Mouse (Mus musculus) cerebellum, postnatal 4 days (tissue): ENCODE results near the gene Myd88.
A peak's percentile ranks its signal among the peaks of the same experiment; 100 is the strongest.

Experiments
- DNase-seq, 2 experiments: peaks; one replicate each; pipeline ENCODE4 v3.0.0; 2022; ENCODE audit warnings: low spot score in 2 of 2, mixed read lengths in 1 of 2

Gene Myd88

GRCm38 (mm10) chr9:119340212-119340580 lies 1.0 kb downstream of the Myd88 start:
- DNase-seq, result no peak

- peak in 1 of 2 experiments; percentile 65 for DNase-seq
Measured at GRCm38 (mm10) chr9:119339558-119340211, 1.5 kb downstream of the Myd88 start, which contains the start of gene Acaa1a. Gene Acaa1a (plus strand): TSS chr9:119339676.

DNA sequence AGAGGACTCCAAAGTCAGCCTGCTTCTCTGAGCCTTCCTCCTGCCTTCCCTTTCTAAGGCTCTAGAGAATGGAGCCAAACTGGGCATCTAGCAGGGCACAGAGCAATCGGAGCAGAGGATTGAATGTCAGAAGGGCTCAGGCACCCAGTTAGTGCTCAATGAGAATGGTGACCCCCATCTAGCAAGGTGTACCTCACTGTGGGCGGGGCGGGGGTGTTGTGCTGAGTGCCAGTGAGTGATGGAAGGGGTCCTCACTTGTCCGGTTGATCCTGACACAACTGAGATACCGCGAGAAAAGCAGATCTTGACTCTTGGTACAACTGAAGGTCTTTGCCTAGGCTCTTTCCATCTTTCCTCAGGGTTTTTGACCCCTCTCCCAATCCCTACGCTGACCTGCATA lies 2.1 kb downstream of the Myd88 start:
- no peak for DNase-seq

- no peak for DNase-seq
Measured at GRCm38 (mm10) chr9:119338350-119338749, 2.9 kb downstream of the Myd88 start.

- no peak for DNase-seq
Measured at GRCm38 (mm10) chr9:119337842-119338241, 3.4 kb downstream of the Myd88 start.

- no peak for DNase-seq
Measured at GRCm38 (mm10) chr9:119335571-119335970, 5.6 kb downstream of the Myd88 start.

GRCm38 (mm10) chr9:119334834-119335233 lies 6.4 kb downstream of the Myd88 start:
- DNase-seq, result no peak

DNA sequence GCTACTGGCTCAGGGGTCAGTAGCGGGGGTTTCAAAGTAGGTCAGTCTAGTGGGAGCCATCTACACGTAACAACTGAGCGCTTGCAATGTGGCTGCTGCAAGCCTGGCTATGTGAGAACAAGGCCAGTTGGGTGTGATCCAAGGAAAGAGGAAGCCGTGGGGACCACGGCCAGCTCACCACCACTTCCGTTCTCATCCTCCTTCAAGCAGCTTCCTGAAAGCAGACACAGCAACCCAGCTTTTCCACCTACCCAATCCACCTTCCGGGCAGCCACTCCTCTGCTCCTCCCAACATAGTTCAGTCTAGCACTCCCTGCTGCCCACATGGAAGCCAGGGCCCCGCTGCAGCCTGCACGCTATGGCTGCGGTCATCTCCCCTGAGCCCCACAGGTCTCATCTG lies 6.9 kb downstream of the Myd88 start:
- DNase-seq, result no peak

DNA sequence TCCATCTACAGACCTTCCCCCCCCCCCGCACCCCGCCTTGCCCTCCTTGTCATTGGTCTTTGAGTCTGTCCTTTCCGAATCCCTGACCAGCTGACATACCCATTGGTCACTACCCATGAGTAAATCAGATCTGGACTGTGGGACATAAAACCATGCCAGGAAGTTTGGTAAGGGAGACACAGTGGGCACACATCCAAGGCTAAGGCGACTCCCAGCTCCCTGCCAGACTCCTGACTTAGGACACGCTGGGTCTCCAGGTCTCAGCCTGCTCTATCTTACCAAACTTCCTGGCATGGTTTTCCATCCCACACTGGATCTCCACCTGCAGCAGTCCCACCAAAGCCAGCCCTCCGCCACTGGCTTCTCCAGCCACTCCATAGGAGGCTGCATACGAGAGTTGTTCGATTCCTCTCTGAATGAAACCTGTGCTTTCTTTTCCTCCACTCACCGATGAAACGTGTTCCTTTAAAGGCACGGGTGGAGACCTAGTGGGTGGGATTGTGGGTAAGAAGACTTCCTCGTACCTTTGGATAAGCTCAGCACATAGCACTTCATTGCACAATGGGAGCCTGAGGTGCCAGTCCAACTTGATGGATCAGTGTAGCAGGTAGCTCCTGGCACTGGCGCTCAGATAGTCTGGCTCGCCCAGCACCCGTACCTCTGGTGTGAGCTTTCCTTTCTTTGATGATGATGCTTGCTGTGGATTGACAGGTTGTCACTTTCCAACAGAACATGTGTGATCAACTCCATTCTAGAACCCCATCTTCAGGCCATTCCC lies 10.8 kb downstream of the Myd88 start:
- no peak for DNase-seq

DNA sequence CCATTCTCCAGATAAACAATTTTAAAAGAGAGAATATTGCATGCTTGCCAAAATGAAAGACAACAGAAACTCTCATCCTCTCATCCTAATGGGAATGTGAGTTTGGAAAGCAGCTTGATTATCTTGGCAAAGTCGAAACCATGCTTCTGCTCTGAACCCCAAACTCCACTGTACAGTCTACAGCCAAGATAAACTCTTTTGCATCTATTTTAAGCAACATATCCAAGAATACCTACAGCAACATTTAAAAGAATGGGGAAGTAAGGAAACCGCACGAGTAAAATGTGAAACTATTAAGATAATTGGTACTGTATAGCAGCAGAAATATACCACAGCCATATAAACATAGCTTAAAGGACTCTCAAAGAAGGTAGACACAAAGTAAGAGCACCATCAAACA lies 12.7 kb downstream of the Myd88 start:
- no peak for DNase-seq

DNA sequence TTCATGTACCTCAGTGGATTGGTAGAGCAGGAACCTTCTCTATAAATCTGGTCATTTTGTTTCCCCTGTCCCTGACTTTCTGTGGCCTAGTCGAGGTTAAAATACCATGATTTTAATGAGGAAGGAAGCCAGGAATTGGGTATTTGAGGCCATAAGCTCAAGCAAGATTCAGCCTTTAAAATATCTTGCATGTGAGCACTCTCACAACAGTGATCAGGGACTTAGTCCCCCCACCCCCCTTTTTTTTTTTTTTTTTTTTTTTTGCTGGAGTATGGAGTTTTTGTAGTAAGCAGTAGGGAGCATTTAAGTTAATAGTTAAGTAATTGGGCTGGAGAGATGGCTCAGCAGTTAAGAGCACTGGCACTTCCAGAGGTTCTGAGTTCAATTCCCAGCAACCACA lies 17.1 kb downstream of the Myd88 start:
- no peak for DNase-seq

GRCm38 (mm10) chr9:119323260-119323645 lies 18.0 kb downstream of the Myd88 start:
- no peak for DNase-seq

GRCm38 (mm10) chr9:119322289-119323259 lies 18.6 kb downstream of the Myd88 start, which contains the start of gene Oxsr1:
Gene Oxsr1 (minus strand): TSS chr9:119322427.
- DNase-seq, result peak; percentile 90 to 96

GRCm38 (mm10) chr9:119321392-119322229 lies 19.6 kb downstream of the Myd88 start:
- peak in 1 of 2 experiments; percentile 32 for DNase-seq

DNA sequence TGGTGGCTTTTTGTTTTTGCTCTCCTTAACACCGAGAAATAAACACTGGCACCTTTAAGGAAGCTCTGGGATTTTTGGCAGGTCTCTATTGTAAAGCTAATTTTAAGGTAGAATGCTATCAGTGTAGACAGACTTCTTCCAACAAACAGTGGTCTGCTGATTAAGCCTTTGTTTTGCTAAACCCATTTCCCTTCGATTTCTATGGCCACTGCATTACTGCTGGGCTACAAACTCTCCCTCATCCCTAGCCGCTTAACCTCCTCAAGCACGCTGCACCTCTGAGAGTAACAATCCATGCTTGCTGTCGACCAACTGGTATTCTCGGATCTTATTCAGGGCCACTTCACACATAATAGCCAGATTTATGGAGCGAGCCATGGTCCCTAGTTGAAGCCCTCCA lies 20.3 kb downstream of the Myd88 start:
- DNase-seq, result no peak

DNA sequence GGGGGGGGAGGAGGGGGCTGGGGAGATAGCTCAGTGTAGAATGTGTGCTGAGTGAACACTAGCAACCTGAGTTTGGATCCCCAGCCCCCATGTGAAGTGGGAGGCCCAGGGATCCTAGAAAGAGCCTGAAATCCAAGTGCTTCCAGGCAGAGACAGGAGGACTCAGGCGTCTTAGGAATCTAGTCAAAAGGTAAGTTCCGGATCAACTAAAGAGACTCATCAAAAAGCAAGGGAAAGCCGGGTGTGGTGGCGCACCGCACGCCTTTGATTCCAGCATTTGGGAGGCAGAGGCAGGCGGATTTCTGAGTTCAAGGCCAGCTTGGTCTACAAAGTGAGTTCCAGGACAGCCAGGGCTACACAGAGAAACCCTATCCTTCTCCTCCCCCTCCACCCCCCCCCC lies 20.8 kb downstream of the Myd88 start:
- no peak for DNase-seq

GRCm38 (mm10) chr9:119318891-119319290 lies 22.3 kb downstream of the Myd88 start:
- DNase-seq, result no peak

- no peak for DNase-seq
Measured at GRCm38 (mm10) chr9:119313096-119313495, 28.1 kb downstream of the Myd88 start.

- DNase-seq, result no peak
Measured at GRCm38 (mm10) chr9:119309067-119309466, 32.1 kb downstream of the Myd88 start.

- no peak for DNase-seq
Measured at GRCm38 (mm10) chr9:119305863-119306262, 35.3 kb downstream of the Myd88 start.

- DNase-seq, result no peak
Measured at GRCm38 (mm10) chr9:119298563-119298962, 42.6 kb downstream of the Myd88 start.
